1 mouse cellular context compared by ENCODE assay signal in the genomic region with DNA sequence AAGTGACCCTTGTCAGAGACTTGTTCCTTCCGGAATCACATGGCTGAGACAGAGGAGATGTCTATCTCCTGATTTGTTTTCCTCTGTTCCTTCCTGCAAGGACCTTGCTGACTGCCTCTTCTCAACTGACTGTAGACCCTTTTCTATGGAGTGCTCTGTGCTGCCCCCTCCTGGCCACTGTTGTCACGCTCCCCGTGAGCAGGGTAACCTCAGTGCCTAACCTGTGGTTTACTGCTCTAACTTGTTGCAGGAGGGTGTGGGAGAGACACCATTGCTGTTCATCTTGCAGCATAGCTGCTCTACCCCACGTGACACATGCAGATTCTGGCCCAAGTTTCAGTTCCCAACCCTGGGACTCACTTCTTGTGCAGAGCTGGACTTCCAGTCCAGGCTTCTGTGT.
TF ChIP-seq lines count a peak whose summit lies in the region.

No protein-coding gene starts in this region.

TF ChIP-seq in CH12.LX, 34 proteins besides CTCF, POLR2A, EP300 and RAD21 (continued from another document):
- TF ChIP-seq USF2 (conservative IDR thresholded peaks at IDR 0.05; ENCODE audit: low read depth, low read length) (no peak; the same call in 1 of the 2 replicates), GABPA (IDR thresholded peaks at IDR 0.05; ENCODE audit: insufficient replicate concordance, low read depth, low read length) (no peak), IRF4 (IDR thresholded peaks at IDR 0.05; ENCODE audit: low read depth, low read length) (peak; percentile 38; the same call in 1 of the 2 replicates), SIN3A (IDR thresholded peaks at IDR 0.05; ENCODE audit: low read length) (no peak), CHD1 (IDR thresholded peaks at IDR 0.05; ENCODE audit: low read depth, low read length) (no peak), MEF2A (IDR thresholded peaks at IDR 0.05; ENCODE audit: borderline replicate concordance, low read depth, low read length) (no peak), E2F4 (IDR thresholded peaks at IDR 0.05; ENCODE audit: insufficient replicate concordance, low read depth, low read length) (no peak), USF1 (IDR thresholded peaks at IDR 0.05; ENCODE audit: low read depth, low read length) (peak; percentile 49), JUND (conservative IDR thresholded peaks at IDR 0.05; ENCODE audit: low read depth, low read length) (no peak), PAX5 (IDR thresholded peaks at IDR 0.05; ENCODE audit: low read length) (no peak), TBP (conservative IDR thresholded peaks at IDR 0.05; ENCODE audit: low read depth, low read length) (no peak), BHLHE40 (IDR thresholded peaks at IDR 0.05; ENCODE audit: low read depth, low read length) (peak; percentile 64)
